Mouse (Mus musculus) stomach, postnatal 0 days (tissue): Measurements from ENCODE around the gene Nit2. TPM values are rescaled to one million over a fixed set of nuclear protein-coding genes. Genes with fewer than 3 reads are reported as not detected.

ENCODE experiments used
- ATAC-seq: fragments of 200-750 bp; cut with Nextera tagmentation; 2 replicates; pipeline ENCODE4 v1.8.0; 2017; ENCODE audit not compliant: low FRiP score, low TSS enrichment
- DNase-seq: peaks from one replicate; pipeline ENCODE4 v3.0.0-alpha.2; 2016; ENCODE audit warnings: low spot score
- H3K27ac ChIP-seq: fragments of 300-500 bp; sonication (generic); replicated peaks from 2 replicates; pipeline ENCODE4 v1.5.1; 2014; ENCODE audit warnings: mild to moderate bottlenecking, control low read depth
- H3K27me3 ChIP-seq: fragments of 300-500 bp; sonication (generic); 2 replicates; pipeline ENCODE4 v1.6.1; 2014; ENCODE audit warnings: low read length; ENCODE audit not compliant: control insufficient read depth, insufficient read depth
- H3K36me3 ChIP-seq: fragments of 300-500 bp; sonication (generic); 2 replicates; pipeline ENCODE4 v1.6.1; 2014; ENCODE audit warnings: low read length, mixed read lengths; ENCODE audit not compliant: control insufficient read depth, insufficient read depth
- H3K4me1 ChIP-seq: fragments of 300-500 bp; sonication (generic); replicated peaks from 2 replicates; pipeline ENCODE4 v1.6.1; 2014; ENCODE audit warnings: antibody characterized with exemption; ENCODE audit not compliant: control insufficient read depth, insufficient read depth
- H3K4me2 ChIP-seq: fragments of 300-500 bp; sonication (generic); replicated peaks from 2 replicates; pipeline ENCODE4 v1.6.1; 2014; ENCODE audit warnings: low read depth, mild to moderate bottlenecking, control low read depth, moderate library complexity
- H3K4me3 ChIP-seq: fragments of 300-500 bp; sonication (generic); 2 replicates; pipeline ENCODE4 v1.5.1; 2014; ENCODE audit warnings: low read depth, low read length, control low read depth
- H3K9ac ChIP-seq: fragments of 300-500 bp; sonication (generic); 2 replicates; pipeline ENCODE4 v1.6.1; 2014; ENCODE audit warnings: mild to moderate bottlenecking, low read length, control low read depth, mixed read lengths
- H3K9me3 ChIP-seq: fragments of 300-500 bp; sonication (generic); 2 replicates; pipeline ENCODE4 v1.6.1; 2016; ENCODE audit warnings: low read length; ENCODE audit not compliant: control insufficient read depth
- CTCF ChIP-seq: IDR thresholded peaks from 2 replicates; pipeline ENCODE4 v1.5.1; 2016; ENCODE audit warnings: antibody characterized with exemption, low read depth, mild to moderate bottlenecking, moderate library complexity
- EP300 ChIP-seq: optimal IDR thresholded peaks from 2 replicates; pipeline ENCODE3; 2016; ENCODE audit warnings: antibody characterized with exemption
- WGBS: fragments of 180-500 bp; shearing (Covaris S2); extraction: QIAGEN DNeasy Blood & Tissue Kit; methylation state at CpG from one replicate; pipeline ENCODE4 v1.1.7; 2014; 5-methylcytosine and 5-hydroxymethylcytosine counted together
- polyA plus RNA-seq: library from polyadenylated mRNA; unstranded; fragments of >200 nt; fragmentation: Nextera tagmentation; extraction: Ambion mirVana; gene quantifications from 2 replicates; pipeline ENCODE4 v1.2.1, GENCODE M21; 2015

The Nit2 gene
- polyA plus RNA-seq, 1 experiment from 2014 or later: 41.3 TPM

- TF ChIP-seq CTCF (no peak), EP300 (no peak)
- Histone ChIP-seq H3K9me3 (no peaks in the 10 kb centered on the region), H3K36me3 (peaks cover 11% of the 10 kb centered on the region), H3K27me3 (no peaks in the 10 kb centered on the region), H3K4me2 (no peak overlapping the region), H3K27ac (no peak overlapping the region), H3K9ac (no peak overlapping the region), H3K4me1 (no peaks in the 10 kb centered on the region), H3K4me3 (no peak overlapping the region)
- 91% methylated on average over 14 of the region's 14 CpGs for WGBS
- DNase-seq: no peak
- ATAC-seq: no peak
Observed at GRCm38 (mm10) chr16:57191214-57191613, 24.1 kb upstream of the Nit2 start.

DNA sequence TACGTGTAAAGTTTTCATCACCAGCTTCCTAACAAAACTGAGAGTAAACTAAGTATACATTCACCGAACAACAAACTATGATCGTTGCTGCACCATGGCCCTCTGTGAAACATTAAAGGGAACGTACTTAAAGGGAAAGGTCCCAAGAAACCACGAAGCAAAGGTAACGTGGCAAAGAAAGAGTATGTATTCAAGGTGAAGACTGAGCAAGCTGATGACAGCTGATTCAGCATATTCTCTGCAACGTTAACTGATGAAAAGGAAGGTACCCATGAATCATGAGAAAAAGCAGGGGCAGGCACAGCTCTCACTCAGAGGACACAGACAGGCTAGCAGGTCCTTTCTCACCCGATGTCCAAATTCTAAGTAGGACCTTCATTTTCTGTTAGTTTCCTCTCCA is 23.2 kb upstream of the Nit2 start:
- H3K27ac ChIP-seq: no peak overlapping the region
- H3K9me3 ChIP-seq: no peaks in the 10 kb centered on the region
- H3K36me3 ChIP-seq: peaks cover 11% of the 10 kb centered on the region
- ATAC-seq (no peak), DNase-seq (no peak)
- H3K4me1 ChIP-seq: no peaks in the 10 kb centered on the region
- no peaks in the 10 kb centered on the region for H3K27me3 ChIP-seq
- H3K4me3 ChIP-seq: no peak overlapping the region
- TF ChIP-seq CTCF (no peak), EP300 (no peak)
- H3K4me2 ChIP-seq: no peak overlapping the region
- no peak overlapping the region for H3K9ac ChIP-seq
- WGBS: 86% methylated on average over 8 of the region's 8 CpGs

GRCm38 (mm10) chr16:57189493-57189892 is 22.4 kb upstream of the Nit2 start:
- WGBS: 79% methylated on average over 2 of the region's 2 CpGs
- H3K27me3 ChIP-seq: no peaks in the 10 kb centered on the region
- no peak for TF ChIP-seq EP300
- no peak for TF ChIP-seq CTCF
- no peaks in the 10 kb centered on the region for H3K4me1 ChIP-seq
- H3K9ac ChIP-seq: no peak overlapping the region
- H3K9me3 ChIP-seq: no peaks in the 10 kb centered on the region
- no peak overlapping the region for H3K27ac ChIP-seq
- H3K4me3 ChIP-seq: no peak overlapping the region
- H3K36me3 ChIP-seq: peaks cover 11% of the 10 kb centered on the region
- ATAC-seq: no peak
- no peak overlapping the region for H3K4me2 ChIP-seq
- DNase-seq: no peak

DNA sequence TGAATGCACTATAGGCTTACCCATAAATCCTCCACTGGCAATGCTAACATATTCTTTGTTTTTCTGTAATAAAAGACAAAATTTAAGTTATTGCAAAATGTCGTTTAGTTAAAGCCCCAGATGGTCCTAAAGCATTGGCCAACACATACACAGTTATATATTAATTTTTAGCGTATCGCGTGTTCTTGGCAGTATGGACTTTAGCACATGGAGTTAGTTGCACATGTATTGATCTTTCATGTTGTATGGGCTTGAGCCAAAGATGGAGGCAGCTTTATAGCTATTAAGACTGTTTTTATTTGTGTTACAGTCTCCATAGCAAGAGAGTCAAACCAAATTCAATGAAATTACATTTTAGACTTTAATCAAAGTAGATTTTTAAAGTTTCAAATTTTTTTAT is 19.5 kb upstream of the Nit2 start:
- 85% methylated on average over 4 of the region's 4 CpGs for WGBS
- H3K36me3 ChIP-seq: peaks cover 12% of the 10 kb centered on the region; the same call in 1 of the 2 replicates

DNA sequence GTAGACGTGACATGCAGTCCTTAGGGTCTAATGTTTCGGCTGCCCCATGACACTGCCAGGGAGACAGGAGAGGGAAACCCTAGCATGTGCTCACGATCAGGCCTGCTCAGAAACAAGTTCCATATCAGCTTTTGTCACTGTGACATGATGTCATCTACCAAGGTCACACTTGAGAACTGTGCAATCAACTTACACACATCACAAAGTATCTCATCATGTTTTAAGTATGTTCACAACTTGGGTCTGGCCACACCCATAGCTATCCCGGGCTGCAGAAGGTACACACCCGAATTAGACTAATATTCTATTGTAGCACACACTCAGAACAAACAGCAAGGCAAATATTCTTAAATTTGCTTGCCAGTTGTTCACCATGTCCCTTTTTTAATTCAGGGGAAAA is 14.9 kb upstream of the Nit2 start:
- TF ChIP-seq CTCF (no peak), EP300 (no peak)
- Histone ChIP-seq H3K9ac (no peak overlapping the region), H3K36me3 (peaks cover 12% of the 10 kb centered on the region; the same call in 1 of the 2 replicates), H3K27me3 (no peaks in the 10 kb centered on the region), H3K27ac (no peak overlapping the region), H3K4me1 (no peaks in the 10 kb centered on the region), H3K9me3 (no peaks in the 10 kb centered on the region), H3K4me3 (no peak overlapping the region), H3K4me2 (no peak overlapping the region)
- ATAC-seq: no peak
- 69% methylated on average over 5 of the region's 5 CpGs for WGBS
- no peak for DNase-seq

More for the DNA sequence above, 19.5 kb upstream of the Nit2 start:
- no peak overlapping the region for H3K4me2 ChIP-seq
- no peaks in the 10 kb centered on the region for H3K9me3 ChIP-seq
- no peak for DNase-seq
- no peaks in the 10 kb centered on the region for H3K4me1 ChIP-seq
- H3K27ac ChIP-seq: no peak overlapping the region
- TF ChIP-seq CTCF (no peak), EP300 (no peak)
- no peaks in the 10 kb centered on the region for H3K27me3 ChIP-seq
- H3K4me3 ChIP-seq: no peak overlapping the region
- ATAC-seq: no peak
- H3K9ac ChIP-seq: no peak overlapping the region

GRCm38 (mm10) chr16:57181180-57181579 is 14.0 kb upstream of the Nit2 start:
- Histone ChIP-seq H3K9ac (no peak overlapping the region), H3K27ac (no peak overlapping the region), H3K9me3 (no peaks in the 10 kb centered on the region), H3K36me3 (peaks cover 12% of the 10 kb centered on the region; the same call in 1 of the 2 replicates), H3K4me2 (no peak overlapping the region), H3K27me3 (no peaks in the 10 kb centered on the region), H3K4me3 (no peak overlapping the region), H3K4me1 (no peaks in the 10 kb centered on the region)
- ATAC-seq (no peak), DNase-seq (no peak)
- 71% methylated on average over 11 of the region's 11 CpGs for WGBS
- TF ChIP-seq EP300: no peak
- no peak for TF ChIP-seq CTCF
